Mouse (Mus musculus): ENCODE results near the gene Ralb. TPM values are rescaled to one million over a fixed set of nuclear protein-coding genes. Genes with fewer than 3 reads are reported as not detected.

The Ralb gene
- polyA plus RNA-seq, 1 experiment from 2014 or later = 174 TPM

Other genes starting within 250 kb of the Ralb start
- gene Inhbb, start 82.5 kb downstream of the Ralb start, polyA plus RNA-seq (2015; fragmentation: Nextera tagmentation; extraction: Ambion mirVana) = 0.32 and 0.36 TPM in 2 replicates
- 32.9 and 33.1 TPM in 2 replicates for gene Tmem185b, start 21.4 kb upstream of the Ralb start, polyA plus RNA-seq (2015; fragmentation: Nextera tagmentation; extraction: Ambion mirVana)
- gene Epb41l5, start 144.2 kb upstream of the Ralb start, polyA plus RNA-seq (2015; fragmentation: Nextera tagmentation; extraction: Ambion mirVana) = 77.3 and 77.8 TPM in 2 replicates